Mouse (Mus musculus): Measurements from ENCODE around the gene Traf1. TPM values are rescaled to one million over a fixed set of nuclear protein-coding genes. Genes with fewer than 3 reads are reported as not detected.
A peak's percentile ranks its signal among the peaks of the same experiment; 100 is the strongest.

Traf1 gene
- polyA plus RNA-seq, 1 experiment from 2014 or later: 3.8 TPM

DNA sequence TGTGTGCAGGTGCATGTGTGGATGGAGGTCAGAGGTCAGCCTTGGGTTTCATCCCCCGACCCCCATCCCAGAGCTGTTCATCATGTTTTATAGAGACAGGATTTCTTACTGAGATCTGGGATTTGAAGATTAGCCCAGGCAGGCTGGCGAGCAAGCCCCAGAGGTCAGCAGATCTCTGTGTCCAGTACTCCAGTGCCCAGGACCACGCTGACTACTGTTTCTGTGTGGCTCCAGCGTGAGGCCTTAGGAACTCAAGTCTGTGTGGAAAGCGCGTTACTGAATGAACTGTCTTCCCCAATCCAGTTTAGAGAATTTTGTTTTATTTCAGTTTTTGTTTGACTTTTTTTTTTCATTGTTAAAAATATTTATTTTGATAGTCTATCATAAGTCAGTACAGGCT lies 2.7 kb upstream of the Traf1 start:
- WGBS: 86% methylated on average over 6 of the region's 6 CpGs
- no peaks in the 10 kb centered on the region for H3K9me3 ChIP-seq
- H3K36me3 ChIP-seq (replicated peaks): no peaks in the 10 kb centered on the region
- H3K27ac ChIP-seq: no peak overlapping the region
- no peak for ATAC-seq (replicated peaks)
- no peak overlapping the region for H3K4me2 ChIP-seq
- no peak overlapping the region for H3K9ac ChIP-seq
- no peak overlapping the region for H3K4me3 ChIP-seq
- no peaks in the 10 kb centered on the region for H3K27me3 ChIP-seq (replicated peaks)
- H3K4me1 ChIP-seq: no peaks in the 10 kb centered on the region

DNA sequence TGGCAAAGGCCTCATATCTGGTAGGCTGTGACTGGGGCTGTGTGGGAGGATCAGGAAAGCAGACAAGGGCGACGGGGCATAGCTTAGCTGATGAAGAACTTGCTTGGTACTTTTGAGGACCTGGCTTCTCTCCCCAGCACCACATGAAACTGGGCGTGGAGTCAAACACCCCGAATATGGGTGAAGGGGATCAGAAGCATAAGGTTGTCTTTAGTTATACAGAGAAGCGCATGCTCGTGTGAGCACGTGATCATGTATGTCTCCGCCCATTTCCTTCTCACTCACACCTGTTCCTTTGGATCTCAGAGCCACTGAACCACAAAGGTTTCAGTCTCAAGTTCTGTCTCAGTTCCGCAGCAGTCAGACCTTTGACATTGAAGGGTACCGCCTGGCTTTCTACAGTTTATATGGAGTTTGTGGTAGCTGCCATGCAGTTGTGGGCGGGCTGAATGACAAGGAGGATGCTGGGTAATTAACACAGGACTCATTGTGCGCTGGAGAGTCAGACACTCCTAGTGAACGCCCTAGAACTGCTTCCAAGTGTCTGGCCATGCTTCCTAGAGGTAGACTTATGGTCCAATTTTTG lies 1.9 kb upstream of the Traf1 start:
- H3K27me3 ChIP-seq (replicated peaks): no peaks in the 10 kb centered on the region
- no peaks in the 10 kb centered on the region for H3K9me3 ChIP-seq
- H3K4me3 ChIP-seq: no peak overlapping the region
- WGBS: 85% methylated on average over 13 of the region's 13 CpGs
- no peak overlapping the region for H3K9ac ChIP-seq
- no peaks in the 10 kb centered on the region for H3K36me3 ChIP-seq (replicated peaks)
- no peak overlapping the region for H3K4me2 ChIP-seq
- no peaks in the 10 kb centered on the region for H3K4me1 ChIP-seq
- no peak overlapping the region for H3K27ac ChIP-seq
- no peak for ATAC-seq (replicated peaks)

DNA sequence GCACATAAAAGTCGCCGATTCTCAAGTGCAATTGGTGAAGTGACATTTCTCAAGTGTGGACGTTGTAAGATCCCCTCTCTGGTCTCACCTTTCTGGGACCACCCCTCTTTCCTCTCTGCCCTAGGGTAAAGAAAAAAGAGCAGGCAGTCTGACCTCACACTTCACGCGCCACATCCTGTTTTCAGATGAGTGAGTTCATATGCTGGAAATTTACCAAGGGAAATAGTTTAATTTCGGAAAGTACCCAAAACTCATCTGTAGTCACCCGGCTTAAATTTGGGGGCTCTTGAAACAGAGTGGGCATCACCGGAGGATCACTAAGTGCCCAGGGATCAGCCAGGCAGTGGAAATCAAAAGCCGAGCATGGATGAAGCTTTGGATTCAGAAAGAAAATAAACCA lies 1.3 kb upstream of the Traf1 start:
- Histone ChIP-seq H3K27ac (no peak overlapping the region), H3K4me2 (no peak overlapping the region), H3K4me1 (no peaks in the 10 kb centered on the region), H3K27me3 (replicated peaks) (no peaks in the 10 kb centered on the region), H3K4me3 (no peak overlapping the region), H3K9me3 (no peaks in the 10 kb centered on the region), H3K36me3 (replicated peaks) (no peaks in the 10 kb centered on the region), H3K9ac (no peak overlapping the region)
- whole genome bisulfite sequencing: 91% methylated on average over 9 of the region's 9 CpGs
- no peak for ATAC-seq (replicated peaks)

DNA sequence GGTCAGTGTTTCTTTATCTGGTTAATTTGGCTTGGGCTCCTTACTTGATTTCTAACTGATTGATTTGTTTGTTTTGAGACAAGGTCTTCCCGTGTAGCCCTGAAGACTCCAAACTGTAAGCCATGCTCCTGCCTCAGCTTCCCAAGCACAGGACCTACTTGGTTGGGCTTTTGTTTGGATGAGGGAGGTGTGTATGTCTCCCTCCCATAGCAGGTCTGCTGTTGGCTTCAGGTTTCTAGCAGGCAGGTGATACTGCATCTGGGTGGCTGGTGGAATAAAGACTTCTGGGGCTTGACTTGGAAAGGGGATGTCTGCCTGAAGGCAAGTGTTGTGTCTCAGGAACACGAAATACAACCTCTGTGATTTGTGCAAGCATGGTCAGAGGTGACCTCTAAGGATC lies 639 bp upstream of the Traf1 start:
- Histone ChIP-seq H3K9me3 (no peaks in the 10 kb centered on the region), H3K4me1 (no peaks in the 10 kb centered on the region), H3K36me3 (replicated peaks) (no peaks in the 10 kb centered on the region), H3K27ac (no peak overlapping the region), H3K9ac (no peak overlapping the region), H3K4me2 (no peak overlapping the region), H3K27me3 (replicated peaks) (no peaks in the 10 kb centered on the region), H3K4me3 (no peak overlapping the region)
- no peak for ATAC-seq (replicated peaks)
- 81% methylated on average over 2 of the region's 2 CpGs for WGBS

DNA sequence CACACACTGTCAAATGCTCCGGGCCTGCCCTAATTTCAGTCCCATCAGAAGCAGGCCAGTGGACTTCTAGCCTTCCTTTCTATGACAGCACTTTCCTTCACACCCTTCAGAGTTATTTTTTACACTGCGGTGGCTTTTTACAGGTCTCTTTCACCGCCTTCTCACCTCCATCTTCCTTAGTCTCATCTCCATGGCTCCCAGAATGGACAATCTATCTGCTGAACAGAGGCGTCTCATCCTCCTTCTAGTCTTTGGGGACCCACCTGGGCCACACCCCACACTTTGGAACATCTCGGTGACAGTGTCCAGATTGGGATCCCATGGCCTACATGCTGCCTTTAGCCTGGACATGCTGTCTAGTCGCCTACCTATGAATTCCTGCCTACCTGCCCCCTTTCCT lies 606 bp downstream of the Traf1 start:
- Histone ChIP-seq H3K4me2 (peak overlapping the region; percentile 47), H3K36me3 (replicated peaks) (no peaks in the 10 kb centered on the region), H3K27ac (no peak overlapping the region), H3K4me3 (no peak overlapping the region), H3K9ac (no peak overlapping the region), H3K9me3 (no peaks in the 10 kb centered on the region), H3K4me1 (no peaks in the 10 kb centered on the region), H3K27me3 (replicated peaks) (no peaks in the 10 kb centered on the region)
- 77% methylated on average over 6 of the region's 6 CpGs for WGBS
- ATAC-seq (replicated peaks): no peak

DNA sequence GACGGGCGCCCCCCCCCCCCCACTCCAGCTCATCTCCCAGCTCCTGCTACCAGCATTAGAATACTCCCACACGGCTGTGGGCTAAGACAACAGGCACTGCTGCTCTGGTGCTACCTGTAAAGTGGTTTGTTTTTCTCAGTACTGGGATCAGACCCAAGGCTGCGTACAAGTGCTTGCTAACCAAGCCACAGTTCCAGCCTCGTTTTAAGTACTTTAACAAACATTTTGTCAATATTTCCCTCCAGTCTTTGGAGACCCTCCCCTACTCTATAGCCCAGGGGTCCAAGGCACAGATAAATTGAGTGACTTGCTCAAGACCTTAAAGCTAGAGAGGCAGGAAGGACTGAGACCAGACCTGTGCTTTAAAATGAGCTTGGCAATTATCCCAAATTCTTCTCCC lies 1.1 kb downstream of the Traf1 start:
- H3K4me2 ChIP-seq: no peak overlapping the region
- H3K9ac ChIP-seq: no peak overlapping the region
- 92% methylated on average over 4 of the region's 5 CpGs for WGBS
- ATAC-seq (replicated peaks): no peak
- no peak overlapping the region for H3K4me3 ChIP-seq
- H3K9me3 ChIP-seq: no peaks in the 10 kb centered on the region
- no peaks in the 10 kb centered on the region for H3K4me1 ChIP-seq
- no peaks in the 10 kb centered on the region for H3K27me3 ChIP-seq (replicated peaks)
- H3K27ac ChIP-seq: no peak overlapping the region
- H3K36me3 ChIP-seq (replicated peaks): no peaks in the 10 kb centered on the region

DNA sequence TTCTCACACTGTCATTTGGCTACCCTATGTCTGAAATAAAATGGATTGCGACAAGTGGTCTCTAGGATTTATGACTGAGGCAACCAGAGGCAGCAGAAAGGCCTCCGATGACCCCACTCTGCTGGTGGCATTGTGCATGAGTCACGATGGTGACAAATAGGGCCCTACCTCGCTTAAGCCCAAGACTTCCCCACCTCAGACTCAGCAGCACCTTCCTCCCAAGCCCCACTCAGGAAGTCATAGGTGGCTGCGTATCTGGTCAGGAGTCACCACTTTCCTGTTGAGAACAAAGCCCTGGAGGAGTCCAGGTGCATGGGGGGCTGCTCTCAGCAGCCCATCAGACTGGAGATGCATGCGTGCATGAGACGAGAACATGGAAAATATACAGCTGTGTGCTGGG lies 3.0 kb downstream of the Traf1 start:
- ATAC-seq (replicated peaks): no peak
- H3K27me3 ChIP-seq (replicated peaks): no peaks in the 10 kb centered on the region
- H3K9me3 ChIP-seq: no peaks in the 10 kb centered on the region
- no peak overlapping the region for H3K9ac ChIP-seq
- no peaks in the 10 kb centered on the region for H3K36me3 ChIP-seq (replicated peaks)
- WGBS: 94% methylated on average over 7 of the region's 7 CpGs
- no peak overlapping the region for H3K4me2 ChIP-seq
- H3K4me3 ChIP-seq: no peak overlapping the region
- no peak overlapping the region for H3K27ac ChIP-seq
- no peaks in the 10 kb centered on the region for H3K4me1 ChIP-seq

DNA sequence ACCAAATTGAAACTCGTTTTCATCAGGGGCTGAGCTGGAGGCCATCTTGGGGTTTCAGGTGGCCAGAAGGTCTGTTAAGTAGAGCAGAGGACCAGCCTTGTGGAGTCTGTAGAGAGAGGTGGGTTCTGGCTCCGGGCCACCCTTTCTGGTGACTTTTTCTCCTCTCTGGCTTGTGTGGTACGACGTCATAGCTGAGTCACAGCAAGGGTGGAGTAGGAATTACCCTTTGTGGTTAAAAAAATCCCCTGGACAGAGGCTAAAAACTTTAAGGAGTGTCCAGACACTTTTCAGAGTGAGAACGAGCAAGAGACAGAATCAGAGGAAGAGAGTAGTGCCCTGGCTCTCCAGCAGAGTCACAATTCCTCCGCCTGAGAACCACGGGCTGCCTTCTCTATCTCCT lies 3.5 kb downstream of the Traf1 start:
- Histone ChIP-seq H3K27ac (no peak overlapping the region), H3K9me3 (no peaks in the 10 kb centered on the region), H3K4me1 (no peaks in the 10 kb centered on the region), H3K27me3 (replicated peaks) (no peaks in the 10 kb centered on the region), H3K9ac (no peak overlapping the region), H3K36me3 (replicated peaks) (no peaks in the 10 kb centered on the region), H3K4me2 (no peak overlapping the region), H3K4me3 (no peak overlapping the region)
- no peak for ATAC-seq (replicated peaks)
- 88% methylated on average over 7 of the region's 7 CpGs for WGBS

DNA sequence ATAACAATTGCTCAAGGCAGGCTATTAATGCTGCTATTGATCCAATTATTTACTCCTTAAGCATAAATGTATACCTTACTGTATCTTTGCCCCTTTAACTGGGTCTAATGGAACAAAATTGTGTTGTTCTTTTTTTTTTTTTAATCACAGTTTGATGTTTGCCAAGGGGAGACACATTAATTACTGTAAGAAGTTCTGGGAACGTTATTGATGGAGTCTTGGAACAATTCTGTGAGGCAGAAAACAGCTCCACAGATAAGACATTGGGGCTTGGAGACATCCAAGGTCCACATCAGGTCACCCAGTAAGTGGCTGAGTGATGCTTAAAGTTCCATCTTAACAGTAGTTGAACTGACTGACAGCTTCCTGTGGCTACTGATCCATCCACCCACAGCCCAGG lies 4.2 kb downstream of the Traf1 start:
- Histone ChIP-seq H3K36me3 (replicated peaks) (no peaks in the 10 kb centered on the region), H3K27ac (no peak overlapping the region), H3K9me3 (no peaks in the 10 kb centered on the region), H3K4me2 (no peak overlapping the region), H3K4me1 (no peaks in the 10 kb centered on the region), H3K27me3 (replicated peaks) (no peaks in the 10 kb centered on the region), H3K4me3 (no peak overlapping the region), H3K9ac (no peak overlapping the region)
- WGBS: 85% methylated on average over 1 of the region's 1 CpGs
- ATAC-seq (replicated peaks): no peak

DNA sequence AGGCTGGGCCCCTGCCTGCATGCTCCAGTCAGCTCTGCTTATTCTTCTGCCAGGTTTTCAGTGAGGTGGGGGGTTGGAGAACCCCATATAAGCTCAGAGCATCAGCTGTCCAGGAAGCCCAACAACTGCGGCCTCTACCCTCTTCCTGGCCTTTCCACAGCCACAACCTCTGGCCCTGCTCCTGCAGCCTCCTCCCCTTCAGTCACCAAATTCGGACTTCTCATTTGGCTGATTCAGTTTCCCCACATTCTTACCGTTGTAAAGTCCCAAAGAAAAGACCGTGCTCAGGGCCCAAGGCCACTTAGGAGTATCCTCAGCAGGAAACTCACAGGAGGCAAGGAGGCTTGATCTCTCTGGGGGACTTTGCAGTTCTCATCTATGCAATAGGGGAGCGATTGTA lies 4.6 kb downstream of the Traf1 start:
- H3K9ac ChIP-seq: no peak overlapping the region
- no peaks in the 10 kb centered on the region for H3K36me3 ChIP-seq (replicated peaks)
- H3K4me2 ChIP-seq: no peak overlapping the region
- no peak for ATAC-seq (replicated peaks)
- no peak overlapping the region for H3K4me3 ChIP-seq
- no peak overlapping the region for H3K27ac ChIP-seq
- no peaks in the 10 kb centered on the region for H3K27me3 ChIP-seq (replicated peaks)
- H3K4me1 ChIP-seq: no peaks in the 10 kb centered on the region
- H3K9me3 ChIP-seq: no peaks in the 10 kb centered on the region
- WGBS: 69% methylated on average over 5 of the region's 5 CpGs

DNA sequence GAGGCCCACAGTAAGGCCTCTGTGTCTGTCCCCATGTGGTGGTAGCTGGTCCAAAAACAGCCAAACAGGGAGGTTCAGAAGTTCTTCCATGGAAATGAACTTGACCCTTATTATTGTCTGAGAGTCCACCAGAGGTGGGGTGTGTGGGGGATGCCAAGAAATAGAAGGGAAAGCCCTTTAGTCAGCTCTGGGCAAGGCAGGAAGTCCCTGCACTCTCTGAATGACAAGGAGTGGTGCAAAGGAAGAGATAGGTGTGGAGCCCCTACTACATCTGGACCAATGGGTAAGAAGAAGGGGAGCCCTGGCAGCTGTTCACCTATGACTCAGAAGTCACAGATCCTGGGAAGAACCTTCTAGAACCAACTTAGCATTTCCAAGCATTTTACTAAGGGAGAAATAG lies 7.2 kb downstream of the Traf1 start:
- no peak overlapping the region for H3K4me3 ChIP-seq
- ATAC-seq (replicated peaks): no peak
- no peak overlapping the region for H3K27ac ChIP-seq
- no peaks in the 10 kb centered on the region for H3K27me3 ChIP-seq (replicated peaks)
- H3K9ac ChIP-seq: no peak overlapping the region
- H3K9me3 ChIP-seq: no peaks in the 10 kb centered on the region
- no peaks in the 10 kb centered on the region for H3K36me3 ChIP-seq (replicated peaks)
- no peak overlapping the region for H3K4me2 ChIP-seq
- no peaks in the 10 kb centered on the region for H3K4me1 ChIP-seq

DNA sequence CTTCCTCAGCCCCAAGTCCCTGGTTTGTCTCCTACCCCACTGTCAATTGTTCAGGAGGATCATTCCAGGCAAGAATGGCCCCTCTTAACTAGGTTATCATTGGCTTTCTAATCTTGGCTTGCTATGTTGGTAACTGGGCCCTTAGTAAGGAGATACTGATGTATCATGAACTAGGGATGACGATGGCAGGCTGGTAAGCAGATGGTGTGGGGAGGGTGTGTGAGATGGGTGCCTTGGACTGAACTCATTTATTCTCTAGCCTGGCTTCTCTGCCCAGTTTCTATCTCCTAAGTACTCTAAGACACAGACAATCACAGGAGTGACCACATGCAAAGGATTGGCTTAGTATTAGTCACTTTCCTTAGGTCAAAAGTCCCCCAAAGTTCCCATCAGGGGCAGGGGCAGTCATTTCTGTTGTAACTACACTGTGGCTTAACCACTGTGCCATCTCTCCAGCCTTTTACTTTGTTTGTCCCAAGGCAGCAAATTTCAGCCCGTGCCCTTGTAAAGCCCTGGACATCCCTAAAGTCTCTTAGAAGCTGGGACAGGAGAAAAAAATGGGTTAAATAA lies 7.9 kb downstream of the Traf1 start:
- 83% methylated on average over 2 of the region's 2 CpGs for WGBS
- no peak overlapping the region for H3K9ac ChIP-seq
- H3K4me1 ChIP-seq: no peaks in the 10 kb centered on the region
- H3K9me3 ChIP-seq: no peaks in the 10 kb centered on the region
- no peak overlapping the region for H3K4me2 ChIP-seq
- ATAC-seq (replicated peaks): no peak
- no peaks in the 10 kb centered on the region for H3K27me3 ChIP-seq (replicated peaks)
- H3K4me3 ChIP-seq: no peak overlapping the region
- no peak overlapping the region for H3K27ac ChIP-seq
- H3K36me3 ChIP-seq (replicated peaks): no peaks in the 10 kb centered on the region

DNA sequence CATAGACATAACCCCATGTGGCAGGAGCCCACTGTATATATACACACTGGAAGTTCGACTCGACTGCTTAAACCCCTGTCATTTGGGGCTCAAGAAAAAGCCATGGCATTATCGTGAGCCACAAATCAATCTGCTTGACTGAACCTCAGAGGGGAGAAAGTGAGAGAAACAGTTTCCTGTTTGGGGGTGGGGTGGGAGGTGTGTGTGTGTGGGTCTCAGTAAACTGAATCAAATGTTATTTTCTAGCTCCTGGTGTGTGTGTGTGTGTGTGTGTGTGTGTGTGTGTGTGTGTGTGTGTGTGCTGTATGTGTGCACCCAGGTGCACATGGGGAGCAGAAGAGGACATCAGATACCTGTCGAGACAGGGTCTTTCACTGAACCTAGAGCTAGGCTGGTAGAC lies 8.6 kb downstream of the Traf1 start:
- 84% methylated on average over 4 of the region's 4 CpGs for WGBS
- Histone ChIP-seq H3K9me3 (no peaks in the 10 kb centered on the region), H3K36me3 (replicated peaks) (no peaks in the 10 kb centered on the region), H3K4me2 (no peak overlapping the region), H3K9ac (no peak overlapping the region), H3K27ac (no peak overlapping the region), H3K27me3 (replicated peaks) (no peaks in the 10 kb centered on the region), H3K4me3 (no peak overlapping the region), H3K4me1 (no peaks in the 10 kb centered on the region)
- ATAC-seq (replicated peaks): no peak

Measured in midbrain, embryonic 15.5 days (tissue).